Mouse (Mus musculus) yolk sac, embryonic 10.5 days (tissue): Measurements from ENCODE around the gene Fzd10.

Source experiments
- DNase-seq: peaks from one replicate; pipeline ENCODE4 v3.0.0-alpha.2; 2017; ENCODE audit warnings: low spot score

Gene Fzd10

DNA sequence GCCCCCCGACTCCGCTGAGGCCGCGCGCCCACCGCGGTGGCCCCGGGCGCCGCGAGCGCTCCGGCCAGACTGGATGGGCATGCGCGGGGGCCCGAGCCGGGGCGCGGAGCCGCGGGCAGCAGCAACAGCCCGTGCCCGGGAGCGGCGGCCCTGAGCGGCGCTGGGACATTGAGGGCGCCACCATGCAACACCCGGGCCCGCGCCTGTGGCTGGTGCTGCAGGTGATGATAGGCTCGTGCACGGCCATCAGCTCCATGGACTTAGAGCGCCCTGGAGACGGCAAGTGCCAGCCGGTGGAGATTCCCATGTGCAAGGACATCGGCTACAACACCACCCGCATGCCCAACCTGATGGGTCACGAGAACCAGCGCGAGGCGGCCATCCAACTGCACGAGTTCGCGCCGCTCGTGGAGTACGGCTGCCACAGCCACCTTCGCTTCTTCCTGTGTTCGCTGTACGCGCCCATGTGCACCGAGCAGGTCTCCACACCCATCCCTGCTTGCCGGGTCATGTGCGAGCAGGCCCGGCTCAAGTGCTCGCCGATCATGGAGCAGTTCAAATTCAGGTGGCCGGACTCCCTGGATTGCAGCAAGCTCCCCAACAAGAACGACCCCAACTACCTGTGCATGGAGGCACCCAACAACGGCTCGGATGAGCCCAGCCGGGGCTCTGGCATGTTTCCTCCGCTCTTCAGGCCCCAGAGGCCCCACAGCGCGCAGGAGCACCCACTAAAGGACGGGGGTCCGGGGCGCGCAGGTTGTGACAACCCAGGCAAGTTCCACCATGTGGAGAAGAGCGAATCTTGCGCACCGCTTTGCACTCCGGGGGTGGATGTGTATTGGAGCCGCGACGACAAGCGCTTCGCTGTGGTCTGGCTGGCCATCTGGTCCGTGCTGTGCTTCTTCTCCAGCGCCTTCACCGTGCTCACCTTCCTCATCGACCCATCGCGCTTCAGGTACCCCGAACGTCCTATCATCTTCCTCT lies 684 bp downstream of the Fzd10 start:
- no peak for DNase-seq

DNA sequence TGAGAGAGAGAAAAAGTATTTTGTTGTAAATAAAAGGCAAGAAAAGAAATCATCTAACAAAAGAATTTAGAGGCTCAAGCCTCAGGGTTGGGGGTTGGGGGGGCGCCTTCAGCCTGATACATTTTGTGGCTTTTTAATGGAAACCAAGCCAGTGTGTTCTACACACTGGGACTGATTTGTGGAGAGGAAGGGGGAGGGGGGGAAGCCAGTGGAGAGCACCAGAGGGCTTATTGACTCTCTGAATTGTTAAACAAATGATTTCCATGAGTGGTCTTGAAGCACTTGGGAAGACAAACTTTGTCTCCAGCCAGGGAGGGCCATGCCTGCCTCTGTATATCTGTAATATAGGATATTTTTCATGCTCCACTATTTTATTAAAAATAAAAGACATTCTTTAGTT lies 3.0 kb downstream of the Fzd10 start:
- DNase-seq: no peak

- DNase-seq: no peak
Measured at GRCm38 (mm10) chr5:128606596-128606995, 6.0 kb downstream of the Fzd10 start.

- no peak for DNase-seq
Measured at GRCm38 (mm10) chr5:128609091-128609490, 8.4 kb downstream of the Fzd10 start.

- no peak for DNase-seq
Measured at GRCm38 (mm10) chr5:128617621-128618020, 17.0 kb downstream of the Fzd10 start.

GRCm38 (mm10) chr5:128619987-128620386 lies 19.3 kb downstream of the Fzd10 start:
- DNase-seq: no peak

DNA sequence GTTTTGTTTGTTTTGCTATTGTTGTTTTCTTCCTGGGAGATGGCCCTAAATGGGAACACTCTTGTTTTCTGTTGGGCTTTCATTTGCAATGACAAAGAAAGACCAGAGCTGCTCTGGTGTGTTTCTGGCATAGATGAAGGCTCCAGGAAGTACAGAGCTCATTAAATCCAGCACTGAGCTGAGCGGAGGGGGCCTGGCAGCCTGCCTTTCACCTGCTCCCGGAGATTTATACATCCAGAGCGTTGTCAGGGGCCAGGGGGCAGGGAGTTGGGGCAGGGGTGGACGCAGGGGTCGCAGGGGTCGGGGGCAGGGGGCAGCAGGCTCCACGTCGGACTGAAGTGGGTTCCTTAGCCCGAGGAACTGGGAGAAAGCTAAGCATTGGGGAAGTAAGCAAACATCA lies 19.8 kb downstream of the Fzd10 start:
- DNase-seq: no peak

- no peak for DNase-seq
Measured at GRCm38 (mm10) chr5:128627763-128628162, 27.1 kb downstream of the Fzd10 start.

DNA sequence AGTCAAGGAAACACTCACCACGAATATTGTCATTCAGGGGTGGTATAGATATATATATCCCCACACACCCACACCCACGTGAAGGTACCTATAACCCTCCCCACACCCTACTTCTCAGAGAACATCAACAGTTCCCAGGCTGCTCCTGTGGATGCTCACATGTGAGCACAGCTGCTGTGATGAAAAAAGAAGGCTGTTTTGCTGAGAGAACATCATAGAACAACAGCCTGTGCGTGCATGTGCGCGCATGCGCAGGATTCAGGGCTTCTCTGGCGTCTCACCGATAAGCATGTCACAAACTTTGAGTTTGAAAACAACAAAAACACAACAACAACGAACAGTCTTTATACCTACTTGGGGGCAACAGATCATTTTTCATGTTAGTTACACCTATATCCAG lies 36.0 kb downstream of the Fzd10 start:
- DNase-seq: no peak

DNA sequence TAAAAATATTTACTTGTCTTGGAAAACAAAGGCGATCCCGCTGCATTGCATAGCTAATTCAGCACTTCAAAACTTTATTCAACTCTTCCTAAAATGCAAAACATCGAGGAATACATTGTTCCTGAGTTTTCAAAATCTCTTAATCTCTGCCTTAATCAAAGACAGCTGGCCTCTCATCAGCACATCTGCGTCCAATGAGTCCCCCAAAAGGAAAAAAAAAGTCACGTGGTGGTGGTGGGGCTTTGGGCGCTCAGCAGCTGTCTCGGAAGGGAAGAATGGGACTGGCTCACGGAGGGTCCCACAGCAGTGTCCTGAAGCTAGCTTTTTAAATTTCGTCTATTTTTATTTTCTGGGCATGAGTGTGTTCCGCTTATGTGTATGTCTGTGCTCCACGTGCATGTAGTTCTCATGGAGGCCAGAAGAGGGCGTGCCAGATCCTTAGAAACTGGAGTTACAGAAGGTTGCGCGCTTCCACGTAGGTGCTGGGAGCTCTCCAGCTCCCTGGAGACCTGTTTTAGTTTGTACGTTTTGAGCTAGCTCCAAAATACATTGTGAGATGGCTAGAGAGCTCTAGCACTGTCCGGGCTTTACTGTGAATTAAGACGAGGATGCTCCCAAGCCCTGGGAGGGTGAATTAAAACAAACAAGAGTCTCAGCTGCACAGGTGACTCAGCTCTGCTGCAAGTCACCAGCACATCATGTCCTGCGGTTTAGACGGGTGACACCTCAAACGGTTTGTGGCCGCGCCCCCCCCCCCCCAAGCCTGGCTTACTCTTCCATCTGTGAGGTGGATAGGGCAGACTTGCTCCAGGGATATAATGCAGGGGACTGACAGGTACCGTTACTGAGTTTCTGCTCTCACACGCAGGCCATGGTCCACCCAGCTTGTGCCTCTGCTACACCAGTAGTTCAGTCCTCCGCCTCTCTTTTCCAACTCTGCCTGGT lies 36.7 kb downstream of the Fzd10 start:
- DNase-seq: no peak

- DNase-seq: peak; percentile 13
Measured at GRCm38 (mm10) chr5:128638716-128639115, 38.1 kb downstream of the Fzd10 start.

DNA sequence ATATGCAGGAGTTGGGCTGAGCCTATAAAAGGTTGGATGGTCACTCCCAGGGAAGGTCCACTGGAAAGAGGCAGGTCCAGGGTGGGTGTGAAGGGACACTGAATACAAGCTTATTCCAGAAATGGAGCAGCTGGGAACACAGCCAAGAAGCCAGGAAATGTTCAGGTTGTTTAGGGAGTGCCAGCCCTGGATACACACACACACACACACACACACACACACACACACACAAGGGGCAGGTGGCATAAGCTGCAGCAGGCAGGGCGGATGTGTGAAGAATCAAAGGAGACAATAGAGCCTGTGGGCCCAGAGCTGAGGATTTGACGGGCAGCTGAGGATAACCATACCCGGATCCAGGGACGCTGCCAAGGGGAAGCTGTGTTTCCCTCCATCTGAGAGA lies 42.4 kb downstream of the Fzd10 start:
- DNase-seq: no peak

GRCm38 (mm10) chr5:128645720-128646119 lies 45.1 kb downstream of the Fzd10 start:
- no peak for DNase-seq

DNA sequence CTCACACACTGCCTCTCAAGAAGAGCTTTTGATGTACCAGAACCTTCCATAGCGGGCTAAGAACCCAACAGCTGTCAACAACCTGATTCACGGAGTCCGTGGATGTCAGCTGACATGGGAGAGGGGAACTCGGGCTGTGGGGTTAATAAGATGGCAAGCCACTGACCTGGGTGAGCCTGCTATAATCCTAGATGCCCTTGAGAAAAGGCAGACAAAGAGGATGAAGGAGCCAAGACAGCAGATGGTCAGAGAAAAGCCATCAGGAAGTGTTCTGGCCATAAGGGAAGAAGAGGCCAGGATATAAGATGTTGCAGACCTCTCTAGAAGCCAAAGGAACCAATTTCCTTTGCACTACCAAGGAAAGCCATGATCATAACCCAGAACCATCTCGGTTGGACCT lies 45.6 kb downstream of the Fzd10 start:
- DNase-seq: no peak

GRCm38 (mm10) chr5:128647221-128647730 lies 46.6 kb downstream of the Fzd10 start:
- no peak for DNase-seq

DNA sequence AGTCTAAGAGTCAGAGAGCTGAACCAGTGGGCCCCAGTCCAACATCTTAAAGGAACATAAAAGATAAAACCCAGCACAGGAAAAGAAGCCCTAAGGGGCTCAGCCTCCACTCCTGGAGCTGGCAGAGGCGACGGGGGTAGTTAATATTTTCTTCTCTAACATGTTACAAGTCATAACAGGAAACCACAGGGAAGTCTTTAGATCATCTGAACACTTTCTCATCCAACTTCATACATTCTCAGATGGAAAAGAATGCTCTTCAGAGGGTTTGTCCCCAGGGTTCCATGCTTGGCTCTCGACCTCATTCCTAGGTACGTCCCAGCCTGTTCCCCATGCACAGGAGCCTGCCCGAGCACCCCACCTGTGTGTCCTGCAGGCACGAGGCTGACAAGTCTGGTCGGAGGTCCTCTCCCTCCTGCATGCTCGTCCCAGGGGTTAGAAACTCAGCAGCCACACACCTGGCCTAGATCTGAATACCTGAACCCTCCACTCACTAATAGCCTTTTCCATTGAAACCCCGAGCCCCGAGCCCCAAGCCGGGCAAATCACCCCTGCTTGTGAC lies 48.8 kb downstream of the Fzd10 start:
- DNase-seq: no peak
